Mouse (Mus musculus) heart, adult 2 months (tissue): ENCODE data around the gene Ppp1r12b. TPM values are rescaled to one million over a fixed set of nuclear protein-coding genes. Genes with fewer than 3 reads are reported as not detected.

ENCODE experiments used
- DNase-seq, 2 experiments: peaks; one replicate each; pipeline ENCODE4 v3.0.0; 2021
- H3K27ac ChIP-seq: fragments of 200-600 bp; 2 replicates; pipeline ENCODE4 v1.8.1; 2022
- H3K27me3 ChIP-seq: fragments of 200-500 bp; 2 replicates; pipeline ENCODE4 v1.6.1; 2012; ENCODE audit warnings: mild to moderate bottlenecking, low read length, inconsistent platforms, mixed read lengths; ENCODE audit not compliant: control insufficient read depth, insufficient read depth
- H3K36me3 ChIP-seq: fragments of 200-500 bp; 2 replicates; pipeline ENCODE4 v1.6.1; 2012; ENCODE audit warnings: low read length, inconsistent platforms; ENCODE audit not compliant: control insufficient read depth, insufficient read depth
- H3K4me1 ChIP-seq: fragments of 200-500 bp; 2 replicates; pipeline ENCODE4 v1.6.1; 2011; ENCODE audit warnings: low read length; ENCODE audit not compliant: control insufficient read depth, insufficient read depth
- H3K4me3 ChIP-seq: fragments of 200-600 bp; 2 replicates; pipeline ENCODE4 v1.8.1; 2022
- H3K79me2 ChIP-seq: fragments of 200-500 bp; replicated peaks from 2 replicates; pipeline ENCODE4 v1.6.1; 2012; ENCODE audit warnings: mild to moderate bottlenecking, inconsistent platforms, low read length, moderate library complexity, mixed read lengths; ENCODE audit not compliant: control insufficient read depth, insufficient read depth
- H3K9ac ChIP-seq: fragments of 200-500 bp; 2 replicates; pipeline ENCODE4 v1.6.1; 2012; ENCODE audit warnings: low read depth, mild to moderate bottlenecking, control low read depth, inconsistent platforms, low read length, mixed read lengths
- CTCF ChIP-seq: fragments of 200-600 bp; IDR thresholded peaks from 2 replicates; pipeline ENCODE4 v1.8.1; 2022; ENCODE audit warnings: antibody characterized with exemption, mild to moderate bottlenecking, moderate library complexity
- EP300 ChIP-seq: fragments of 200-500 bp; IDR thresholded peaks from 2 replicates; pipeline ENCODE4 v1.6.1; 2011; ENCODE audit warnings: low read depth, low read length, control low read depth; ENCODE audit not compliant: insufficient read depth
- POLR2A ChIP-seq: fragments of 200-500 bp; IDR thresholded peaks from 2 replicates; pipeline ENCODE4 v1.6.1; 2011; ENCODE audit warnings: mild to moderate bottlenecking, low read depth, low read length, control low read depth; ENCODE audit not compliant: insufficient read depth
- WGBS: fragments of 180-500 bp; shearing (Covaris S2); methylation state at CpG from one replicate; pipeline ENCODE4 v1.1.7; 2018; 5-methylcytosine and 5-hydroxymethylcytosine counted together
- intact Hi-C: fragments of 180-260 bp; cut with DNase I; formaldehyde crosslinking; loops from one replicate; pipeline ENCODE4 v1.15.1; 2025
- polyA plus RNA-seq: library from polyadenylated mRNA; depleted of rRNA; stranded (reverse); fragments of >200 nt; gene quantifications from 2 replicates; pipeline ENCODE4 v1.2.3, GENCODE M21; 2012
- total RNA-seq, 2 experiments: library from RNA; stranded (reverse); gene quantifications; 2 replicates each; pipeline ENCODE4 v1.2.3; 2021

Gene Ppp1r12b
- total and polyA plus RNA-seq, 3 experiments, result 55.4 to 161 (median 150) TPM

DNA sequence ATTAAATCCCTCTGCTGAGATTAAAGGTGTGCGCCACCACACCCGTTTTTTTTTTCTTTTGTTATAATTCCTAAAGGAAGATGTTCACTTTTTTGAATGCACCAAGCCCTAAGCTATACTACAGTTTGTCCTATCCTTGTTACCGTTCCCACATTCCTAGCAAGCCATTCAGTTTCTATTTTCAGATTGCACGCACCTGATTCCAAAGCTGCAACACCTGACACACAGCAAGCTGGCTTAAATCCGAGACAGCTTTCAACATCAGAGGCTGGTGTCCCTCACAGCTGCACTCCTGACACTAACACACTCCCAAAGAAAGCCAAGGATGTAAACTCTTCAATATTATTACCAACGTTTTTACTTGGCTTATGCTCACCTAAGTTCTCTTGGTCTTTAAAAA is 19.4 kb downstream of the Ppp1r12b start:
- no peaks in the 10 kb centered on the region for H3K27me3 ChIP-seq
- no peak overlapping the region for H3K9ac ChIP-seq
- H3K79me2 ChIP-seq, result peaks cover 7% of the 10 kb centered on the region
- WGBS, result 71% methylated on average over 6 of the region's 6 CpGs
- TF ChIP-seq POLR2A, result no peak
- peak; percentile 72; the same call in 1 of the 2 replicates for TF ChIP-seq EP300
- no peak overlapping the region for H3K4me3 ChIP-seq
- intact Hi-C loops, result no loop called here
- peaks cover 12% of the 10 kb centered on the region for H3K4me1 ChIP-seq
- peaks cover 9% of the 10 kb centered on the region for H3K36me3 ChIP-seq
- DNase-seq, result peak in 1 of 2 experiments; percentile 41
- peak overlapping the region; percentile 77 for H3K27ac ChIP-seq

DNA sequence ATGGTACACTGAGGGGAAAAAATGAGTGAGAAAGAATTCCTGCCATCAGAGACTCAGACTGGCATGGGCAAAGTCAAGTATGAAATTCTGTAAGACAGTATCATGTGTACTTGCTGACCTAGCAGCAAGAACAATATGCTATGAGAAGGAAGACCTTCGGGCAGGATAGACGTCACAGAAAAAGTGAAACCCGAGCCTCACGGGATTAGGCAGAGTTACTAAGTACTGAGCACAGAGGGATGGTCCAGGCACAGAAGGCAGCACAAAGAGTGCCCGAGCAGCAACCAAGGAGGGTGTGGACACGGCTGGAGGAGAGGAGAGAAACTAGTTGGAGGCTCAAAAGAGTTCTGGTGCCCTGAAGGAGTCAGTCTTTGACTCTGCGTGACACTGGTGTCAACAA is 23.3 kb downstream of the Ppp1r12b start:
- Histone ChIP-seq H3K79me2 (peaks cover 3% of the 10 kb centered on the region), H3K4me1 (peaks cover 6% of the 10 kb centered on the region), H3K4me3 (no peak overlapping the region), H3K36me3 (peaks cover 12% of the 10 kb centered on the region), H3K9ac (peak overlapping the region; percentile 8; the same call in 1 of the 2 replicates), H3K27ac (peak overlapping the region; percentile 83), H3K27me3 (no peaks in the 10 kb centered on the region)
- no peak for DNase-seq
- intact Hi-C loops, result no loop called here
- TF ChIP-seq EP300 (no peak), POLR2A (no peak), CTCF (no peak)
- WGBS, result 38% methylated on average over 7 of the region's 7 CpGs

DNA sequence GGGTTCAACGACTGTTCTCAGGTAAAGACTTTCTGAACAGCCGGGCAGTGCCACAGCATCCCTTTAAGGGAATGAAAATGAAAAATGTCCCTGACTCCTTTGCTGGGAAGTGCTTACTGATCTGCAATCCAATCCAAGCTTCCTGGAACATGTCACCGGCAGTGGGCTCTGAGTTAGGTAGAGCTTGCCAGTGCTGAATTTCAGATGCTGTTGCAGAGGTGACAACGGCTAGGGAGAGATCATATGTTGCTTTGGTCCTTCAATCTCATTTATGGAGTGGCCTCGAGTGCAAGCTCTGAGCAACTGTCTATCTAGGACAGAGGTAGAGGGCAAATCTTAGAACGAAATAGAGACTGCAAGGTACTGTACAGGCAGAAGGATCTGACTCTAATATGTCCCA is 36.7 kb downstream of the Ppp1r12b start:
- TF ChIP-seq EP300, result no peak
- TF ChIP-seq POLR2A, result no peak
- TF ChIP-seq CTCF, result no peak
- DNase-seq, result no peak
- intact Hi-C loops, result loop anchor here (2.0 kb wide), 1 partner anchor 16 kb away; no protein-coding TSS in a partner anchor

DNA sequence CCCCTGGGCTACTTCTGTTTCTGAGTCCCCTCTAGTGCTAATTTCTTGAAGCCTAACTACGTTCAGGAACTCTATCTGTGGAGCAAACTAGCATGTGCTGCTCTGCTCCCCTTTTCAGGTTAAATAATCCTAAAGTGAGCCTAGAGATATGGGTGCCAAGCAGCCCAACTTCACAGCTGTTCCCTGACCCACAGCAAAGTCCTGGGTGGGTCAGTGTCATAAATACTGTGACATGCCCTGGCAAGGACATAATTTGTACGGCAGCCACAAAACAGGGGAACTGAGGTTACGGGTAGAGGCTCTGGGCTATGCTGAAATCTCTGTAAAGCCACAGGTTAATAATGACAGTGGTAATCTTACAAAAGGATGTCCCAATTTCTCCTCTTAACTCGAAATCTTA is 40.3 kb downstream of the Ppp1r12b start:
- no peak for TF ChIP-seq EP300
- no peak for TF ChIP-seq POLR2A
- no peak for TF ChIP-seq CTCF
- no peak for DNase-seq
- Histone ChIP-seq H3K9ac (peak overlapping the region; percentile 42), H3K79me2 (peaks cover 1% of the 10 kb centered on the region), H3K36me3 (peaks cover 28% of the 10 kb centered on the region), H3K4me3 (no peak overlapping the region), H3K4me1 (peaks cover 18% of the 10 kb centered on the region), H3K27me3 (no peaks in the 10 kb centered on the region), H3K27ac (peak overlapping the region; percentile 69)
- 62% methylated on average over 4 of the region's 4 CpGs for WGBS
- intact Hi-C loops, result no loop called here

More for the DNA sequence above, 36.7 kb downstream of the Ppp1r12b start:
- Histone ChIP-seq H3K27me3 (no peaks in the 10 kb centered on the region), H3K27ac (peak overlapping the region; percentile 61), H3K4me1 (peaks cover 9% of the 10 kb centered on the region), H3K79me2 (peaks cover 2% of the 10 kb centered on the region), H3K4me3 (no peak overlapping the region), H3K36me3 (peaks cover 11% of the 10 kb centered on the region), H3K9ac (no peak overlapping the region)
- WGBS, result 57% methylated on average over 6 of the region's 6 CpGs

DNA sequence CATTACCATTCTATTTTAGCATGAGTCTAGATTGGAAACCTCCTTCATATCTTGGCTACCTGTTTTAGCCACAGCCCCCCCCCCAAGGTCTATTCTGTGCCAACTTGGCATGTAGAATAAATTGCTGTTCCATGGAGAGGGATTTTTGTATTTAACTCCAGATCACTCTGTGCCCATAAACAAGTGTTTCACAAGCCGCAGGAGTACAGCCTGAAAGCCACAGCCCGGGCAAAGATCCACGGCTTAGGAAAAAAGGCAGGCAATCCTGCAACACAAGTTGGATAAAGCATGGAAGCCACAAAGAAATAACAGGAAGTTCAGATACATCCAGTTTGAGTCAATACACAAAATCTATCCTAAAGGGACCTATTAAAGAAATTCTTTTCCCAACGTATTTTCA is 42.2 kb downstream of the Ppp1r12b start:
- 52% methylated on average over 4 of the region's 4 CpGs for WGBS
- intact Hi-C loops, result loop anchor here (2.0 kb wide), 1 partner anchor 41 kb away; the partner anchor contains the start of gene Ppp1r12b
- peak overlapping the region; percentile 86 for H3K27ac ChIP-seq
- H3K27me3 ChIP-seq, result no peaks in the 10 kb centered on the region
- no peak for TF ChIP-seq CTCF
- peak; percentile 64; the same call in 1 of the 2 replicates for TF ChIP-seq EP300
- peaks cover 28% of the 10 kb centered on the region for H3K36me3 ChIP-seq
- no peak overlapping the region for H3K9ac ChIP-seq
- DNase-seq, result peak in 1 of 2 experiments; percentile 61
- peaks cover under 1% of the 10 kb centered on the region for H3K79me2 ChIP-seq
- peaks cover 21% of the 10 kb centered on the region for H3K4me1 ChIP-seq
- no peak overlapping the region for H3K4me3 ChIP-seq

DNA sequence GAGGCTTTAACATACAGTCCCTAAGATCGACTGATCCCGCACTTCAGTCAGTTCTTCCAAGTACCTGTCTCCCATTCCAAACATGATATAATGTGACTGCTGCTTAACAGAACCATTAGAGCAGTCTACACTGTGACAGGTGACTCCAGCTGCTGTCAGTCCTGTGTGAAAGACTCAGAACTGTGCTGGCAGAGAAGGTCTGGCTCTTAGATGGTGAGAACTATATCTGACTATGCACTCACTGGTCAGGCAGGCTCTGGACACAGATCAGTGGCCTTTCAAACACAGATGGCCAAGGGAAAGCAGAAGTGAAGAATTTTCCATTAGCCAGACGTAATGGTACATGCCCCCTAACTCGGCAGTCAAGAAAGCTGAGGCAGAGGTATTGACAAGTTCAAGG is 43.9 kb downstream of the Ppp1r12b start:
- peaks cover 21% of the 10 kb centered on the region for H3K4me1 ChIP-seq
- intact Hi-C loops, result loop anchor here (2.0 kb wide), 2 partner anchors 43 to 53 kb away; partner anchors contain the start of gene Ppp1r12b

More for the DNA sequence above, 43.9 kb downstream of the Ppp1r12b start:
- H3K36me3 ChIP-seq, result peaks cover 30% of the 10 kb centered on the region
- peak overlapping the region; percentile 57; the same call in 1 of the 2 replicates for H3K9ac ChIP-seq
- H3K79me2 ChIP-seq, result peaks cover 2% of the 10 kb centered on the region
- 57% methylated on average over 4 of the region's 4 CpGs for WGBS
- H3K27ac ChIP-seq, result peak overlapping the region; percentile 86
- H3K4me3 ChIP-seq, result no peak overlapping the region
- TF ChIP-seq CTCF, result no peak
- TF ChIP-seq POLR2A, result 0 out of 2 replicates have a peak, but pooled peaks have one; percentile 46
- TF ChIP-seq EP300, result peak; percentile 77
- H3K27me3 ChIP-seq, result no peaks in the 10 kb centered on the region
- DNase-seq, result peak in 1 of 2 experiments; percentile 60
